Mouse (Mus musculus): Measurements from ENCODE around the gene Pgc.

The Pgc gene

DNA sequence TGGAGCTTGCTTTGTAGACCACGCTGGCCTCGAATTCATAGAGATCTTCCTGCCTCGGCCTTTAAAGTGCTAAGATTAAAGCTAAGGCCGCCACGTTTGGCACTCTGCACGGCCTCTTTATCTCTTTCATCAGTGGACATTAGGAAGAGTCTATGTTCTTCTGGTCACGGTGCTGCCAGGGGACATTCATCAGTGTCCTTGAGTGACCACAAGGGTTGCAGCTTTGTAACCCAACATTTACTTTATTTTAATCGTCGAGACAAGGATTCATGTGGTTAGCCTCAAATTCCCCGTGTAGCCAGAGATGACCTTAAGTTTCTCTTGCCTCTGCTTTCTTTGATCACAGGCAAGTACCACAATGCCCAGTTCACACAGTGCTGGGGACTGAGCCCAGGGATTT lies 53.8 kb downstream of the Pgc start:
- intact Hi-C loops (cut with DNase I), result no loop called here

DNA sequence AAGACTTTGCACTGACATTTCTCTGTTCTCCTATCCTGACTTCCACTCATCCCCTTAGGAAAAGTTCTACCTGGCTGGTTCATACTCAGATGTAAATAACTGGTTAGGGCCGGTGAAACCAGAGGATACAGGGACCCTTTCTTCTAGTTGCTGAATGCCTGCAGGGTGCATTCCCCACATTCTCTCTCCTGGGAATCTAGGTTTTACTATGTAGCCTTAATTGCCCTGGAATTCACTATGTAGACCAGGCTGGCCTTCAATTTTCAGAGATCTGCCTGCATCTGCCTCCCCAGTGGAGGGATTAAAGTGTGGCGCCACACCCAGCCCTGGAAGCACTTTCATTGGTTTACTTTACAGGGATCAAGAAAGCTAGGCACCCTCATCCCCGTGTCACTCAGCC lies 55.8 kb downstream of the Pgc start:
- intact Hi-C loops (cut with DNase I), result no loop called here

DNA sequence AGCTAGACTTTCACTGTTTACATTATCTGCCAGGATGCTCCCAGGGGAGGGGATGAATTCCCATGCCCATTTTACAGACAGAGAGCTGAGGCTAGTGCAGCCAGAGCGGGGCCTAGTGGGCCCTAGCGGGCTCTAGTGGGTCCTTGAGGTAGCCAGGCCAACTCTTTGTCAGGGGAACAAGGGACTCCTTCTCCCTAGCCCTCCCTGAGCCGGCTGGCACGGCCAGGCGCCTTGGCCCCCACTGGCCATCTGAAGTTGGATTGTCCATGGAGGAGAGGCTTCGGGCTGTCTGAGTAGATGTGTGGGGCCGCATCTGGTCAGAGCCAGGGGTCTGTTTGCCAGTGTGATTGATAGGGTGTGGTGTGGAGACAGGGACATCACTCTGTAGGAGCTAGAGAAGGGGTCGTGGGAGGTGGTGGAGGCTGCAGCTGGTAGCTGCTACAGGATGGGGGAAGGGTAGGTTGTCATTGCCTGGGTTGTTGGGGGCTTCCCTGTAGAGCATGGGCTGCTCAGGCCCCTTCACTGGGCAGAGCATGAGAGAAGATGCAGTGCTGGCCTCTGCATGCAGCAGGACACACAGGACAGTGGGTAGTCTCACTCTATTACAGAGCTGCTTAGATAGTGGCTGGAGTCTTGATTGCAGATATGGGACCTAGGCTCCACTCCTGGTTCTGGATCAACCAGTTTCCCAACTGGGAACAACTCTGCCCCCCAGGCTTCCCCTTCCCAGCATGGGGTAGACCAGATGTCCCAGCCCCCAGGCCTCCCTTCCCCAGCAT lies 57.0 kb downstream of the Pgc start:
- intact Hi-C loops (cut with DNase I), result no loop called here
